Mouse (Mus musculus) testis, adult 2 months (tissue): ENCODE measurements around the gene Mosmo.

ENCODE experiments used
- CTCF ChIP-seq: fragments of 200-500 bp; IDR thresholded peaks from 2 replicates; pipeline ENCODE4 v1.5.1; 2012; ENCODE audit warnings: low read depth, mild to moderate bottlenecking, inconsistent platforms, low read length, moderate library complexity; ENCODE audit not compliant: control insufficient read depth, insufficient read depth, insufficient replicate concordance
- POLR2A ChIP-seq: fragments of 200-500 bp; IDR thresholded peaks from 2 replicates; pipeline ENCODE4 v1.6.1; 2012; ENCODE audit warnings: low read depth, mild to moderate bottlenecking, inconsistent platforms, low read length, moderate library complexity; ENCODE audit not compliant: control insufficient read depth

GRCm38 (mm10) chr7:120778012-120778411 is 100.6 kb downstream of the Mosmo start:
- TF ChIP-seq CTCF (no peak), POLR2A (no peak)
